Mouse (Mus musculus) testis, adult 2 months (tissue): Measurements from ENCODE around the gene Rnf5. TPM values are rescaled to one million over a fixed set of nuclear protein-coding genes. Genes with fewer than 3 reads are reported as not detected.
A peak's percentile ranks its signal among the peaks of the same experiment; 100 is the strongest.

Experiments
- H3K27ac ChIP-seq: fragments of 200-500 bp; 2 replicates; pipeline ENCODE4 v1.5.1; 2012; ENCODE audit warnings: low read depth, low read length; ENCODE audit not compliant: control insufficient read depth, insufficient read depth
- H3K27me3 ChIP-seq: fragments of 200-500 bp; 2 replicates; pipeline ENCODE4 v1.6.1; 2012; ENCODE audit warnings: mild to moderate bottlenecking, low read length, moderate library complexity; ENCODE audit not compliant: control insufficient read depth, insufficient read depth
- H3K36me3 ChIP-seq: fragments of 200-500 bp; 2 replicates; pipeline ENCODE4 v1.6.1; 2012; ENCODE audit warnings: mild to moderate bottlenecking, low read length; ENCODE audit not compliant: control insufficient read depth, insufficient read depth
- H3K4me1 ChIP-seq: fragments of 200-500 bp; 2 replicates; pipeline ENCODE4 v1.6.1; 2012; ENCODE audit warnings: low read length; ENCODE audit not compliant: control insufficient read depth, insufficient read depth
- H3K4me3 ChIP-seq: fragments of 200-500 bp; 2 replicates; pipeline ENCODE4 v1.5.1; 2012; ENCODE audit warnings: low read depth, mild to moderate bottlenecking, low read length, moderate library complexity, mixed read lengths; ENCODE audit not compliant: control insufficient read depth
- CTCF ChIP-seq: fragments of 200-500 bp; IDR thresholded peaks from 2 replicates; pipeline ENCODE4 v1.5.1; 2012; ENCODE audit warnings: low read depth, mild to moderate bottlenecking, inconsistent platforms, low read length, moderate library complexity; ENCODE audit not compliant: control insufficient read depth, insufficient read depth, insufficient replicate concordance
- POLR2A ChIP-seq: fragments of 200-500 bp; IDR thresholded peaks from 2 replicates; pipeline ENCODE4 v1.6.1; 2012; ENCODE audit warnings: low read depth, mild to moderate bottlenecking, inconsistent platforms, low read length, moderate library complexity; ENCODE audit not compliant: control insufficient read depth
- polyA plus RNA-seq: library from polyadenylated mRNA; depleted of rRNA; stranded (reverse); fragments of >200 nt; gene quantifications from 2 replicates; pipeline ENCODE4 v1.2.3, GENCODE M21; 2012

The Rnf5 gene
- polyA plus RNA-seq, 1 experiment = 63.4 TPM

GRCm38 (mm10) chr17:34588767-34589166 is 14.7 kb downstream of the Rnf5 start:
- TF ChIP-seq POLR2A (no peak), CTCF (no peak)
- no peaks in the 10 kb centered on the region for H3K36me3 ChIP-seq
- H3K4me3 ChIP-seq = peak overlapping the region; percentile 28
- 0 out of 2 replicates have a peak, but pooled peaks cover 2% of the 10 kb centered on the region for H3K27me3 ChIP-seq
- no peak overlapping the region for H3K27ac ChIP-seq
- H3K4me1 ChIP-seq = peaks cover 61% of the 10 kb centered on the region

GRCm38 (mm10) chr17:34587814-34588213 is 15.7 kb downstream of the Rnf5 start:
- Histone ChIP-seq H3K4me1 (peaks cover 61% of the 10 kb centered on the region), H3K36me3 (no peaks in the 10 kb centered on the region), H3K4me3 (peak overlapping the region; percentile 94), H3K27me3 (0 out of 2 replicates have a peak, but pooled peaks cover 2% of the 10 kb centered on the region), H3K27ac (peak overlapping the region; percentile 85)
- TF ChIP-seq POLR2A = no peak
- TF ChIP-seq CTCF = no peak

GRCm38 (mm10) chr17:34587423-34587811 is 16.1 kb downstream of the Rnf5 start:
- Histone ChIP-seq H3K4me3 (peak overlapping the region; percentile 94), H3K4me1 (peaks cover 57% of the 10 kb centered on the region), H3K36me3 (no peaks in the 10 kb centered on the region), H3K27ac (peak overlapping the region; percentile 92), H3K27me3 (0 out of 2 replicates have a peak, but pooled peaks cover 2% of the 10 kb centered on the region)
- no peak for TF ChIP-seq CTCF
- TF ChIP-seq POLR2A = peak; percentile 82

- 0 out of 2 replicates have a peak, but pooled peaks cover 2% of the 10 kb centered on the region for H3K27me3 ChIP-seq
- H3K36me3 ChIP-seq = no peaks in the 10 kb centered on the region
- peaks cover 57% of the 10 kb centered on the region for H3K4me1 ChIP-seq
- no peak; the same call in 1 of the 2 replicates for TF ChIP-seq POLR2A
- no peak for TF ChIP-seq CTCF
- peak overlapping the region; percentile 92 for H3K27ac ChIP-seq
- peak overlapping the region; percentile 94 for H3K4me3 ChIP-seq
Measured at GRCm38 (mm10) chr17:34586796-34587422, 16.6 kb downstream of the Rnf5 start.

- no peak for TF ChIP-seq POLR2A
- TF ChIP-seq CTCF = no peak
- H3K36me3 ChIP-seq = no peaks in the 10 kb centered on the region
- no peaks in the 10 kb centered on the region for H3K27me3 ChIP-seq
- H3K27ac ChIP-seq = no peak overlapping the region
- peak overlapping the region; percentile 94 for H3K4me3 ChIP-seq
- peaks cover 50% of the 10 kb centered on the region for H3K4me1 ChIP-seq
Measured at GRCm38 (mm10) chr17:34585877-34586771, 17.4 kb downstream of the Rnf5 start.

GRCm38 (mm10) chr17:34585121-34585520 is 18.4 kb downstream of the Rnf5 start:
- H3K4me3 ChIP-seq = peak overlapping the region; percentile 3
- H3K27ac ChIP-seq = no peak overlapping the region

GRCm38 (mm10) chr17:34583819-34584218 is 19.7 kb downstream of the Rnf5 start:
- no peak for TF ChIP-seq CTCF
- TF ChIP-seq POLR2A = no peak
- Histone ChIP-seq H3K36me3 (no peaks in the 10 kb centered on the region), H3K27me3 (no peaks in the 10 kb centered on the region), H3K4me3 (no peak overlapping the region), H3K4me1 (peaks cover 33% of the 10 kb centered on the region), H3K27ac (no peak overlapping the region)

More at GRCm38 (mm10) chr17:34585121-34585520, 18.4 kb downstream of the Rnf5 start:
- Histone ChIP-seq H3K36me3 (no peaks in the 10 kb centered on the region), H3K27me3 (no peaks in the 10 kb centered on the region), H3K4me1 (peaks cover 41% of the 10 kb centered on the region)
- TF ChIP-seq CTCF = no peak
- TF ChIP-seq POLR2A = no peak
